Mouse (Mus musculus): Measurements from ENCODE around the gene Hdac9. TPM values are rescaled to one million over a fixed set of nuclear protein-coding genes. Genes with fewer than 3 reads are reported as not detected.

Gene Hdac9
- 0.19 and 0.23 TPM in 2 replicates for total RNA-seq (2012; rRNA removed)
- polyA plus RNA-seq (2012; ENCODE audit: insufficient read depth in 1 of 2, insufficient read length in 2 of 2, low read depth in 1 of 2, low replicate concordance in 2 of 2, missing spikeins in 1 of 2), result under 1 TPM in 1 of 2 experiments, not detected in 1; 0.03 TPM

GRCm38 (mm10) chr12:34916995-34917394 lies at the start of gene Hdac9:
TSS of gene Hdac9 (minus strand) at chr12:34917095.
- Histone ChIP-seq H3K9ac (ENCODE audit: control insufficient read depth, low read depth, low read length, poor library complexity, severe bottlenecking) (no peak within 1 kb of the TSS), H3K27ac (ENCODE audit: control insufficient read depth, low read depth, low read length) (no peak within 1 kb of the TSS), H3K27me3 (ENCODE audit: control insufficient read depth in 1 of 2, insufficient read depth in 2 of 2, low read length in 2 of 2) (no peaks in the 10 kb centered on the region), H3K4me3 (ENCODE audit: control insufficient read depth in 1 of 2, insufficient read depth in 1 of 2, low read depth in 2 of 2, low read length in 2 of 2) (no peak within 1 kb of the TSS), H3K9me3 (replicated peaks; ENCODE audit: insufficient read depth, low read length) (no peaks in the 10 kb centered on the region), H3K79me2 (ENCODE audit: control insufficient read depth, insufficient read depth, low read length, poor library complexity) (no peaks in the 10 kb centered on the region), H3K36me3 (ENCODE audit: control insufficient read depth in 1 of 2, insufficient read depth in 2 of 2, low read length in 2 of 2) (no peaks in the 10 kb centered on the region), H3K4me1 (ENCODE audit: control insufficient read depth in 1 of 2, insufficient read depth in 2 of 2, low read length in 2 of 2) (no peaks in the 10 kb centered on the region)
- TF ChIP-seq POLR2AphosphoS5 (IDR thresholded peaks at IDR 0.05; ENCODE audit: borderline replicate concordance, low read depth, low read length) (no peak), MXI1 (IDR thresholded peaks at IDR 0.05; ENCODE audit: low read depth, low read length) (no peak), SIN3A (IDR thresholded peaks at IDR 0.05; ENCODE audit: low read length) (no peak), TCF12 (IDR thresholded peaks at IDR 0.05; ENCODE audit: low read depth, low read length) (no peak), CTCF (IDR thresholded peaks at IDR 0.05 in 2 of 3, conservative IDR thresholded peaks at IDR 0.05 in 1 of 3; ENCODE audit: control insufficient read depth in 1 of 3, insufficient read depth in 1 of 3, low read depth in 2 of 3, low read length in 3 of 3, poor library complexity in 1 of 3, severe bottlenecking in 1 of 3) (no peak)
- no peak for DNase-seq (ENCODE audit: low read depth, low spot score)

- Histone ChIP-seq H3K27me3 (ENCODE audit: control insufficient read depth in 1 of 2, insufficient read depth in 2 of 2, low read length in 2 of 2) (no peaks in the 10 kb centered on the region), H3K9me3 (replicated peaks; ENCODE audit: insufficient read depth, low read length) (no peaks in the 10 kb centered on the region), H3K4me3 (ENCODE audit: control insufficient read depth in 1 of 2, insufficient read depth in 1 of 2, low read depth in 2 of 2, low read length in 2 of 2) (no peak overlapping the region), H3K9ac (ENCODE audit: control insufficient read depth, low read depth, low read length, poor library complexity, severe bottlenecking) (no peak overlapping the region), H3K4me1 (ENCODE audit: control insufficient read depth in 1 of 2, insufficient read depth in 2 of 2, low read length in 2 of 2) (no peaks in the 10 kb centered on the region), H3K36me3 (ENCODE audit: control insufficient read depth in 1 of 2, insufficient read depth in 2 of 2, low read length in 2 of 2) (no peaks in the 10 kb centered on the region), H3K79me2 (ENCODE audit: control insufficient read depth, insufficient read depth, low read length, poor library complexity) (no peaks in the 10 kb centered on the region), H3K27ac (ENCODE audit: control insufficient read depth, low read depth, low read length) (no peak overlapping the region)
- DNase-seq (ENCODE audit: low read depth, low spot score), result no peak
- no peak for TF ChIP-seq USF2 (IDR thresholded peaks at IDR 0.05; ENCODE audit: borderline replicate concordance in 1 of 2, insufficient read depth in 1 of 2, low read depth in 1 of 2, low read length in 2 of 2)
- TF ChIP-seq MAX (IDR thresholded peaks at IDR 0.05; ENCODE audit: low read length), result no peak
- no peak for TF ChIP-seq NELFE (IDR thresholded peaks at IDR 0.05; ENCODE audit: low read depth, low read length)
- no peak for TF ChIP-seq KAT2A (conservative IDR thresholded peaks at IDR 0.05; ENCODE audit: low read depth, low read length)
- TF ChIP-seq MYC (IDR thresholded peaks at IDR 0.05; ENCODE audit: low read depth, low read length), result no peak
- TF ChIP-seq MEF2A (IDR thresholded peaks at IDR 0.05; ENCODE audit: extremely low read depth, insufficient replicate concordance, low read depth, low read length, poor library complexity, severe bottlenecking), result no peak
- TF ChIP-seq GATA1 (IDR thresholded peaks at IDR 0.05; ENCODE audit: low read depth, low read length), result no peak
- no peak for TF ChIP-seq RCOR1 (IDR thresholded peaks at IDR 0.05; ENCODE audit: low read depth, low read length)
- no peak for TF ChIP-seq EP300 (IDR thresholded peaks at IDR 0.05; ENCODE audit: low read depth in 1 of 2, low read length in 2 of 2)
These were observed 32.3 kb upstream of the Hdac9 start for GRCm38 (mm10) chr12:34949066-34949706.
